Mouse (Mus musculus) MEL (cell line): ENCODE measurements around the gene Rbm38. TPM values are rescaled to one million over a fixed set of nuclear protein-coding genes. Genes with fewer than 3 reads are reported as not detected.

Experiments
- DNase-seq: peaks from one replicate; pipeline ENCODE4 v3.0.0; 2011; ENCODE audit warnings: low read depth, low spot score
- H3K27ac ChIP-seq: 2 replicates; pipeline ENCODE4 v1.5.1; 2012; ENCODE audit warnings: low read depth, mild to moderate bottlenecking, control low read depth, low read length, moderate library complexity; ENCODE audit not compliant: control insufficient read depth
- H3K27me3 ChIP-seq, 2 experiments: fragments of 150-350 bp in 1 of 2; sonication (generic) in 1 of 2; 2 replicates each; pipeline ENCODE4 v1.6.1; 2012; ENCODE audit warnings: low read length in 2 of 2, mild to moderate bottlenecking in 2 of 2, improper control_type of control experiment in 1 of 2, moderate library complexity in 1 of 2; ENCODE audit not compliant: insufficient read depth in 2 of 2, control insufficient read depth in 1 of 2
- H3K36me3 ChIP-seq, 2 experiments: 2 replicates each; pipeline ENCODE4 v1.6.1; 2012 to 2014; ENCODE audit warnings: low read length in 2 of 2, improper control_type of control experiment in 1 of 2, inconsistent platforms in 1 of 2, mild to moderate bottlenecking in 1 of 2; ENCODE audit not compliant: insufficient read depth in 2 of 2, control insufficient read depth in 1 of 2
- H3K4me1 ChIP-seq, 2 experiments: fragments of 150-350 bp in 1 of 2; sonication (generic) in 1 of 2; 2 replicates each; pipeline ENCODE4 v1.6.1; 2012; ENCODE audit warnings: low read length in 2 of 2, improper control_type of control experiment in 1 of 2, mild to moderate bottlenecking in 1 of 2; ENCODE audit not compliant: insufficient read depth in 2 of 2, control insufficient read depth in 1 of 2
- H3K4me3 ChIP-seq, 2 experiments: fragments of 150-350 bp in 1 of 2; sonication (generic) in 1 of 2; 2 replicates each; pipeline ENCODE4 v1.5.1; 2012; ENCODE audit warnings: low read depth in 2 of 2, low read length in 2 of 2, mild to moderate bottlenecking in 2 of 2, moderate library complexity in 2 of 2, control low read depth in 1 of 2, improper control_type of control experiment in 1 of 2; ENCODE audit not compliant: control insufficient read depth in 1 of 2, insufficient read depth in 1 of 2
- H3K79me2 ChIP-seq: 2 replicates; pipeline ENCODE4 v1.6.1; 2012; ENCODE audit warnings: mild to moderate bottlenecking, low read length, moderate library complexity; ENCODE audit not compliant: control insufficient read depth, poor library complexity, insufficient read depth
- H3K9ac ChIP-seq: 2 replicates; pipeline ENCODE4 v1.6.1; 2012; ENCODE audit warnings: low read depth, mild to moderate bottlenecking, control low read depth, low read length, moderate library complexity; ENCODE audit not compliant: control insufficient read depth, poor library complexity, severe bottlenecking
- H3K9me3 ChIP-seq: fragments of 150-350 bp; sonication (generic); replicated peaks from 2 replicates; pipeline ENCODE4 v1.6.1; 2012; ENCODE audit warnings: mild to moderate bottlenecking, low read length, improper control_type of control experiment, moderate library complexity; ENCODE audit not compliant: insufficient read depth
- BHLHE40 ChIP-seq: IDR thresholded peaks from 2 replicates; pipeline ENCODE4 v1.6.1; 2012; ENCODE audit warnings: low read depth, mild to moderate bottlenecking, inconsistent platforms, low read length, improper control_type of control experiment, borderline replicate concordance
- CHD1 ChIP-seq: IDR thresholded peaks from 2 replicates; pipeline ENCODE4 v1.6.1; 2012; ENCODE audit warnings: low read depth, mild to moderate bottlenecking, inconsistent platforms, low read length, improper control_type of control experiment
- CTCF ChIP-seq, 3 experiments: IDR thresholded peaks in 2 of 3; conservative IDR thresholded peaks in 1 of 3; 2 replicates each; pipeline ENCODE4 v1.5.1; 2011 to 2012; ENCODE audit warnings: low read length in 3 of 3, low read depth in 2 of 3, mild to moderate bottlenecking in 2 of 3, improper control_type of control experiment in 1 of 3, inconsistent platforms in 1 of 3, mixed read lengths in 1 of 3, moderate library complexity in 1 of 3; ENCODE audit not compliant: control insufficient read depth in 1 of 3, insufficient read depth in 1 of 3, poor library complexity in 1 of 3, severe bottlenecking in 1 of 3
- ETS1 ChIP-seq: IDR thresholded peaks from 2 replicates; pipeline ENCODE4 v1.6.1; 2012; ENCODE audit warnings: low read depth, mild to moderate bottlenecking, inconsistent platforms, low read length, improper control_type of control experiment, moderate library complexity
- JUND ChIP-seq: IDR thresholded peaks from 2 replicates; pipeline ENCODE4 v1.6.1; 2011; ENCODE audit warnings: low read depth, mild to moderate bottlenecking, improper control_type of control experiment, low read length
- MAX ChIP-seq: IDR thresholded peaks from 2 replicates; pipeline ENCODE4 v1.6.1; 2011; ENCODE audit warnings: low read length, improper control_type of control experiment
- MAZ ChIP-seq: IDR thresholded peaks from 2 replicates; pipeline ENCODE4 v1.6.1; 2012; ENCODE audit warnings: low read depth, mild to moderate bottlenecking, inconsistent platforms, low read length, improper control_type of control experiment
- MXI1 ChIP-seq: IDR thresholded peaks from 2 replicates; pipeline ENCODE4 v1.6.1; 2011; ENCODE audit warnings: mild to moderate bottlenecking, low read depth, low read length, improper control_type of control experiment
- MYB ChIP-seq: IDR thresholded peaks from 2 replicates; pipeline ENCODE4 v1.6.1; 2011; ENCODE audit warnings: mild to moderate bottlenecking, low read depth, low read length, improper control_type of control experiment
- MYC ChIP-seq: IDR thresholded peaks from 2 replicates; pipeline ENCODE4 v1.6.1; 2011; ENCODE audit warnings: low read depth, mild to moderate bottlenecking, low read length, improper control_type of control experiment, moderate library complexity
- NELFE ChIP-seq: IDR thresholded peaks from 2 replicates; pipeline ENCODE4 v1.6.1; 2011; ENCODE audit warnings: low read depth, low read length, improper control_type of control experiment
- NRF1 ChIP-seq: IDR thresholded peaks from 2 replicates; pipeline ENCODE4 v1.6.1; 2014; ENCODE audit warnings: low read depth, mild to moderate bottlenecking, inconsistent platforms, low read length, improper control_type of control experiment, moderate library complexity; ENCODE audit not compliant: poor library complexity, insufficient read depth, severe bottlenecking
- POLR2A ChIP-seq, 2 experiments: IDR thresholded peaks; 2 replicates each; pipeline ENCODE4 v1.6.1; 2011 to 2012; ENCODE audit warnings: low read length in 2 of 2, mild to moderate bottlenecking in 2 of 2, control low read depth in 1 of 2, improper control_type of control experiment in 1 of 2, low read depth in 1 of 2, moderate library complexity in 1 of 2; ENCODE audit not compliant: control insufficient read depth in 1 of 2, insufficient read depth in 1 of 2, poor library complexity in 1 of 2
- POLR2AphosphoS5 ChIP-seq: IDR thresholded peaks from 2 replicates; pipeline ENCODE4 v1.6.1; 2012; ENCODE audit warnings: low read depth, borderline replicate concordance, mild to moderate bottlenecking, inconsistent platforms, low read length, moderate library complexity, mixed read lengths
- RAD21 ChIP-seq: IDR thresholded peaks from 2 replicates; pipeline ENCODE4 v1.6.1; 2011; ENCODE audit warnings: mild to moderate bottlenecking, low read depth, low read length, improper control_type of control experiment
- UBTF ChIP-seq: IDR thresholded peaks from 2 replicates; pipeline ENCODE4 v1.6.1; 2012; ENCODE audit warnings: low read depth, mild to moderate bottlenecking, inconsistent platforms, low read length, improper control_type of control experiment, moderate library complexity, borderline replicate concordance; ENCODE audit not compliant: insufficient read depth
- USF1 ChIP-seq: IDR thresholded peaks from 2 replicates; pipeline ENCODE4 v1.6.1; 2014; ENCODE audit warnings: low read depth, mild to moderate bottlenecking, inconsistent platforms, low read length, improper control_type of control experiment, moderate library complexity
- ZKSCAN1 ChIP-seq: IDR thresholded peaks from 2 replicates; pipeline ENCODE4 v1.6.1; 2012; ENCODE audit warnings: low read depth, mild to moderate bottlenecking, inconsistent platforms, low read length, improper control_type of control experiment, moderate library complexity
- ZNF384 ChIP-seq: IDR thresholded peaks from 2 replicates; pipeline ENCODE4 v1.6.1; 2012; ENCODE audit warnings: low read depth, mild to moderate bottlenecking, inconsistent platforms, low read length, improper control_type of control experiment
- polyA plus RNA-seq, 2 experiments: library from polyadenylated mRNA; stranded (reverse) in 1 of 2; unstranded in 1 of 2; fragments of >175 nt in 1 of 2; fragments of >200 nt in 1 of 2; gene quantifications; 2 replicates each; pipeline versions ENCODE4 v1.2.1 to v1.2.4; 2012; ENCODE audit warnings: low replicate concordance in 2 of 2, low read depth in 1 of 2; ENCODE audit not compliant: insufficient read length in 2 of 2, insufficient read depth in 1 of 2, missing spikeins in 1 of 2
- total RNA-seq: library from RNA; depleted of rRNA; stranded (reverse); fragments of 300-350 nt; gene quantifications from 2 replicates; pipeline ENCODE4 v1.2.3, GENCODE M21; 2012

The Rbm38 gene
- total and polyA plus RNA-seq, 3 experiments = 39.0 to 207 TPM; not detected in 1

- Histone ChIP-seq H3K27ac (no peak overlapping the region), H3K79me2 (peaks cover 27% of the 10 kb centered on the region), H3K9ac (peak overlapping the region; percentile 84), H3K36me3 (peaks cover 2% of the 10 kb centered on the region in 2 experiments; a peak in 3 of 4 replicates), H3K27me3 (no peaks in the 10 kb centered on the region), H3K4me3 (peak overlapping the region; percentile 42 to 99), H3K9me3 (no peaks in the 10 kb centered on the region), H3K4me1 (peaks cover 0 to 8% of the 10 kb centered on the region in 2 experiments; a peak in 2 of 4 replicates)
- DNase-seq = peak; percentile 53
- TF ChIP-seq POLR2A (IDR thresholded peaks at IDR 0.05; ENCODE audit: control insufficient read depth in 1 of 2, insufficient read depth in 1 of 2, low read depth in 1 of 2, low read length in 2 of 2, poor library complexity in 1 of 2) (no peak), MYC (no peak), CHD1 (no peak), ZNF384 (no peak), BHLHE40 (no peak), RAD21 (no peak), JUND (no peak), MXI1 (no peak), NELFE (no peak)
Measured at GRCm38 (mm10) chr2:173000921-173001320, 19.4 kb upstream of the Rbm38 start.

GRCm38 (mm10) chr2:173003737-173004136 is 16.6 kb upstream of the Rbm38 start:
- Histone ChIP-seq H3K27me3 (no peaks in the 10 kb centered on the region), H3K79me2 (peaks cover 27% of the 10 kb centered on the region), H3K27ac (no peak overlapping the region), H3K36me3 (peaks cover 2 to 9% of the 10 kb centered on the region in 2 experiments; a peak in 3 of 4 replicates), H3K9me3 (no peaks in the 10 kb centered on the region), H3K4me3 (no peak overlapping the region), H3K9ac (no peak overlapping the region), H3K4me1 (peaks cover 0 to 8% of the 10 kb centered on the region in 2 experiments; a peak in 2 of 4 replicates)
- TF ChIP-seq ETS1 (no peak), RAD21 (no peak), ZKSCAN1 (no peak), POLR2A (IDR thresholded peaks at IDR 0.05; ENCODE audit: control insufficient read depth in 1 of 2, insufficient read depth in 1 of 2, low read depth in 1 of 2, low read length in 2 of 2, poor library complexity in 1 of 2) (no peak), MAX (no peak), MAZ (no peak), POLR2AphosphoS5 (no peak), CTCF (IDR thresholded peaks at IDR 0.05 in 2 of 3, conservative IDR thresholded peaks at IDR 0.05 in 1 of 3; ENCODE audit: control insufficient read depth in 1 of 3, insufficient read depth in 1 of 3, low read depth in 2 of 3, low read length in 3 of 3, poor library complexity in 1 of 3, severe bottlenecking in 1 of 3) (no peak), USF1 (no peak), MYB (no peak), UBTF (no peak), CHD1 (no peak), NRF1 (no peak)
- DNase-seq = no peak
